Mouse (Mus musculus) intestine, postnatal 0 days (tissue): ENCODE data around the gene Zfp385c. TPM values are rescaled to one million over a fixed set of nuclear protein-coding genes. Genes with fewer than 3 reads are reported as not detected.
A peak's percentile ranks its signal among the peaks of the same experiment; 100 is the strongest.

Experiments
- ATAC-seq: fragments of 200-750 bp; cut with Nextera tagmentation; 2 replicates; pipeline ENCODE4 v1.8.0; 2017; ENCODE audit warnings: mild to moderate bottlenecking, moderate TSS enrichment, moderate library complexity
- H3K27ac ChIP-seq: fragments of 300-500 bp; sonication (generic); 2 replicates; pipeline ENCODE4 v1.5.1; 2014; ENCODE audit warnings: mild to moderate bottlenecking, low read depth, low read length, moderate library complexity
- H3K27me3 ChIP-seq: fragments of 300-500 bp; sonication (generic); replicated peaks from 2 replicates; pipeline ENCODE4 v1.6.1; 2014; ENCODE audit warnings: low read length, mixed read lengths; ENCODE audit not compliant: control insufficient read depth, insufficient read depth
- H3K36me3 ChIP-seq: fragments of 300-500 bp; sonication (generic); 2 replicates; pipeline ENCODE4 v1.6.1; 2014; ENCODE audit warnings: mild to moderate bottlenecking, moderate library complexity; ENCODE audit not compliant: control insufficient read depth, insufficient read depth
- H3K4me1 ChIP-seq: fragments of 300-500 bp; sonication (generic); replicated peaks from 2 replicates; pipeline ENCODE4 v1.6.1; 2014; ENCODE audit warnings: antibody characterized with exemption, low read length, mixed read lengths; ENCODE audit not compliant: control insufficient read depth, insufficient read depth
- H3K4me2 ChIP-seq: fragments of 300-500 bp; sonication (generic); replicated peaks from 2 replicates; pipeline ENCODE4 v1.6.1; 2014; ENCODE audit warnings: low read depth, mild to moderate bottlenecking, moderate library complexity
- H3K4me3 ChIP-seq: fragments of 300-500 bp; sonication (generic); 2 replicates; pipeline ENCODE4 v1.5.1; 2014; ENCODE audit warnings: low read depth, low read length
- H3K9ac ChIP-seq: fragments of 300-500 bp; sonication (generic); 2 replicates; pipeline ENCODE4 v1.6.1; 2014; ENCODE audit warnings: mild to moderate bottlenecking, low read depth, low read length
- H3K9me3 ChIP-seq: fragments of 300-500 bp; sonication (generic); 2 replicates; pipeline ENCODE4 v1.6.1; 2016; ENCODE audit warnings: mixed run types; ENCODE audit not compliant: control insufficient read depth
- CTCF ChIP-seq: sonication (generic); IDR thresholded peaks from 2 replicates; pipeline ENCODE4 v1.5.1; 2016; ENCODE audit warnings: low read depth, mild to moderate bottlenecking, control low read depth, antibody characterized with exemption, moderate library complexity
- WGBS: fragments of 180-500 bp; shearing (Covaris S2); extraction: QIAGEN DNeasy Blood & Tissue Kit; methylation state at CpG from one replicate; pipeline ENCODE4 v1.1.7; 2014; 5-methylcytosine and 5-hydroxymethylcytosine counted together
- polyA plus RNA-seq: library from polyadenylated mRNA; unstranded; fragments of >200 nt; fragmentation: Nextera tagmentation; extraction: Ambion mirVana; gene quantifications from 2 replicates; pipeline ENCODE4 v1.2.1, GENCODE M21; 2015

Gene Zfp385c
- polyA plus RNA-seq, 1 experiment from 2014 or later, result 0.09 TPM

GRCm38 (mm10) chr11:100651748-100652147, 40.5 kb downstream of the Zfp385c start:
- TF ChIP-seq CTCF, result no peak
- peaks cover 18% of the 10 kb centered on the region for H3K27me3 ChIP-seq
- no peaks in the 10 kb centered on the region for H3K4me1 ChIP-seq
- 27% methylated on average over 3 of the region's 3 CpGs for WGBS
- H3K36me3 ChIP-seq, result no peaks in the 10 kb centered on the region
- no peaks in the 10 kb centered on the region for H3K9me3 ChIP-seq
- ATAC-seq, result no peak
- H3K27ac ChIP-seq, result no peak overlapping the region
- no peak overlapping the region for H3K4me2 ChIP-seq
- no peak overlapping the region for H3K9ac ChIP-seq
- no peak overlapping the region for H3K4me3 ChIP-seq

GRCm38 (mm10) chr11:100651205-100651604, 41.0 kb downstream of the Zfp385c start:
- no peak for TF ChIP-seq CTCF
- Histone ChIP-seq H3K4me3 (no peak overlapping the region), H3K4me2 (no peak overlapping the region), H3K4me1 (no peaks in the 10 kb centered on the region), H3K27ac (no peak overlapping the region), H3K36me3 (no peaks in the 10 kb centered on the region), H3K27me3 (peaks cover 18% of the 10 kb centered on the region), H3K9ac (no peak overlapping the region), H3K9me3 (no peaks in the 10 kb centered on the region)
- 10% methylated on average over 8 of the region's 8 CpGs for WGBS
- ATAC-seq, result no peak

- no peak overlapping the region for H3K4me3 ChIP-seq
- no peaks in the 10 kb centered on the region for H3K9me3 ChIP-seq
- WGBS, result 81% methylated on average over 8 of the region's 8 CpGs
- H3K27me3 ChIP-seq, result peaks cover 18% of the 10 kb centered on the region
- H3K4me2 ChIP-seq, result no peak overlapping the region
- H3K4me1 ChIP-seq, result no peaks in the 10 kb centered on the region
- TF ChIP-seq CTCF, result no peak
- no peaks in the 10 kb centered on the region for H3K36me3 ChIP-seq
- H3K27ac ChIP-seq, result no peak overlapping the region
- no peak for ATAC-seq
- H3K9ac ChIP-seq, result no peak overlapping the region
Measured at GRCm38 (mm10) chr11:100648405-100648804, 43.9 kb downstream of the Zfp385c start.

DNA sequence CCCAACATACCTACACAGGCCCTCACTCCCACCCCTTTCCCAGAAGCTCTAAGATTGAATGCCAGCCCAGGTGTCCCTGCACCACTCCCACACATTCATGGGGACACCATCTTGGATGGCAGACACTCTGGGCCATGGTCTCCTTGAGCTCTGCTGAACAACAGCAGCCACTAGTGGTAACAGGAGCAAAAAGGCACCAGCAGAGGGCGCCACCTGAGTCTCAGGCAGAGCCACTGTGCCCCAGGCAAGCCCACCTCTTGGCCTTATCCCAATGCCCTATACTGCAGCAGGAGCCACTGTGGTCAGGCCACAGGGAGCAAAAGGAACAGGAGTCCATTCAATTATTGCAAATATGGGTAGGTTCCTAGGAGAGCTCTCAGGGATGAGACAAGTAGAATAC, 46.0 kb downstream of the Zfp385c start:
- H3K9ac ChIP-seq, result no peak overlapping the region
- no peak overlapping the region for H3K27ac ChIP-seq
- no peak overlapping the region for H3K4me3 ChIP-seq
- no peak overlapping the region for H3K4me2 ChIP-seq
- peak; percentile 81 for TF ChIP-seq CTCF
- no peak for ATAC-seq
- WGBS, result 13% methylated on average over 1 of the region's 1 CpGs
- H3K27me3 ChIP-seq, result peaks cover 18% of the 10 kb centered on the region
- no peaks in the 10 kb centered on the region for H3K4me1 ChIP-seq
- H3K9me3 ChIP-seq, result no peaks in the 10 kb centered on the region
- H3K36me3 ChIP-seq, result no peaks in the 10 kb centered on the region

- Histone ChIP-seq H3K27ac (no peak overlapping the region), H3K4me3 (no peak overlapping the region), H3K9ac (no peak overlapping the region), H3K36me3 (no peaks in the 10 kb centered on the region), H3K9me3 (no peaks in the 10 kb centered on the region), H3K4me1 (no peaks in the 10 kb centered on the region), H3K27me3 (peaks cover 18% of the 10 kb centered on the region), H3K4me2 (no peak overlapping the region)
- 63% methylated on average over 15 of the region's 15 CpGs for WGBS
- no peak for TF ChIP-seq CTCF
- no peak for ATAC-seq
Measured at GRCm38 (mm10) chr11:100643612-100644575, 48.4 kb downstream of the Zfp385c start.

- peak; percentile 64 for ATAC-seq
- Histone ChIP-seq H3K4me1 (no peaks in the 10 kb centered on the region), H3K9ac (no peak overlapping the region), H3K4me3 (peak overlapping the region; percentile 23; the same call in 1 of the 2 replicates), H3K36me3 (no peaks in the 10 kb centered on the region), H3K27me3 (peaks cover 13% of the 10 kb centered on the region), H3K27ac (no peak overlapping the region), H3K4me2 (peak overlapping the region; percentile 71), H3K9me3 (no peaks in the 10 kb centered on the region)
- 7% methylated on average over 52 of the region's 52 CpGs for WGBS
- peak; percentile 74 for TF ChIP-seq CTCF
Measured at GRCm38 (mm10) chr11:100640159-100640906, 51.9 kb downstream of the Zfp385c start.
